17 mouse cellular contexts compared by ENCODE assay signal in genomic region chr16:29533641-29534040, GRCm38 (mm10). TPM values are rescaled to one million over a fixed set of nuclear protein-coding genes. Genes with fewer than 3 reads are reported as not detected.
DNase-seq lines count a peak whose midpoint lies in the region.
"Had no signal": no experiment of that assay in that cellular context is flagged by ENCODE, and none has a peak within 500 bp of the region (broad histone marks: within the 10 kb centered on the region; RNA-seq: fewer than 3 reads in every experiment).

No protein-coding gene starts in this region.

- DNase-seq in adrenal gland, adult 2 months: peak; percentile 28
- DNase-seq in adrenal gland, postnatal 4 days (ENCODE audit: low spot score in 2 of 2): no peak
- DNase-seq in testis, postnatal 14 days (ENCODE audit: low spot score): peak; percentile 39
- no peak for DNase-seq in testis, postnatal 10 days (ENCODE audit: low spot score)
- peak; percentile 10 for DNase-seq in adrenal gland, postnatal 25 days
- DNase-seq in ovary, postnatal 36 days (ENCODE audit: low spot score): no peak
- no peak for DNase-seq in ovary, adult 18-20 months (ENCODE audit: low spot score)
- DNase-seq: cerebellum, adult 11-12 months; cerebellum, adult 2 months; cerebellum, adult 9-10 months; cerebellum, postnatal 10 days; cerebellum, postnatal 36 days; embryo, embryonic 11 days had no signal

RNA-seq across cellular contexts. Expression of gene Atp13a4, which starts 11.0 kb away (rescaled TPM):
- total RNA-seq in adrenal gland, adult 2 months (2021): not detected
- polyA plus RNA-seq in adrenal gland, adult 2 months (2012; rRNA removed): not detected in 2 replicates
- 1 to 10 TPM in 1 of 2 experiments, under 1 TPM in 1; 0.51 to 2.8 TPM for total RNA-seq in adrenal gland, postnatal 4 days (2021)
- not detected in 2 replicates for total RNA-seq in adrenal gland, postnatal 25 days (2021)
- total RNA-seq: common myeloid progenitor, adult 5-6 weeks; MEL had no signal
- polyA plus RNA-seq: embryonic facial prominence, embryonic 11.5 days; erythroblast, embryonic 14.5 days had no signal

RNA-seq across cellular contexts. Expression of gene Opa1, which starts 45.5 kb away (rescaled TPM):
- total RNA-seq in adrenal gland, adult 2 months (2021): 10 to 100 TPM; 84.8 to 85.6 TPM
- polyA plus RNA-seq in adrenal gland, adult 2 months (2012; rRNA removed): 8.7 and 13.0 TPM in 2 replicates
- 10 to 100 TPM; 87.7 to 93.4 TPM for total RNA-seq in adrenal gland, postnatal 4 days (2021)
- total RNA-seq in adrenal gland, postnatal 25 days (2021): 85.9 and 87.9 TPM in 2 replicates

Comparison
In these comparisons a context has a peak if more than half of its experiments do, and no peak if none do; other contexts are left out.
1. DNase-seq: peak in adrenal gland, adult 2 months (single experiment), testis, postnatal 14 days (single experiment) and adrenal gland, postnatal 25 days (single experiment); none in adrenal gland, postnatal 4 days (0 of 2), testis, postnatal 10 days (single experiment), ovary, postnatal 36 days (single experiment) and ovary, adult 18-20 months (single experiment).